Mouse (Mus musculus): ENCODE results near the gene Eva1a. TPM values are rescaled to one million over a fixed set of nuclear protein-coding genes. Genes with fewer than 3 reads are reported as not detected.

Gene Eva1a
- polyA plus RNA-seq, 2 experiments = 3.1 to 6.4 TPM

DNA sequence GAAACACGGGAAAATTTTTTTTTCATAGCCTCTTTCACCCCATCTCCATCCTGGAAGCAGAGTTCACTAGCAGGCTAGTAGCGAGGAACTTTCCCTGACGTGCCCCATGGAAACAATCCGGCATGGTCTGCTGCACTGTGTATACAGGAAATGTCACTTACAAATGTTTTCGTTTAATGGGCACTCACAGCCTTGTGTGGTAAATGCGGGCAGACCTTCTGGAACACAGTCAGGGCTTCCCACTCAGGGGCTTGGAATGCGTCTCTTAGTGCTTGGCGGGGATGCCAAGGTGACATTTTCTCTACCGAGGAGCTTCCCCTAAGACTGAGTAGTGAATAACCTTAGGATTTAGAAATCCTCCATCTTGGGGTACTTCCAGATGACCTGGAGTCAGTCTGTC is 87.0 kb downstream of the Eva1a start:
- Histone ChIP-seq H3K36me3 (replicated peaks; ENCODE audit: control insufficient read depth, insufficient read depth, low read depth) (no peaks in the 10 kb centered on the region), H3K4me1 (replicated peaks; ENCODE audit: control insufficient read depth in 2 of 2, insufficient read depth in 2 of 2, low read length in 1 of 2) (no peaks in the 10 kb centered on the region), H3K9ac (replicated peaks) (no peak overlapping the region), H3K27ac (no peak overlapping the region), H3K9me3 (ENCODE audit: control insufficient read depth, low read length) (no peaks in the 10 kb centered on the region; the same call in 1 of the 2 replicates), H3K27me3 (ENCODE audit: control insufficient read depth, insufficient read depth, low read length) (no peaks in the 10 kb centered on the region), H3K4me3 (ENCODE audit: insufficient read depth in 1 of 2, low read depth in 2 of 2, low read length in 2 of 2) (no peak overlapping the region), H3K4me2 (ENCODE audit: low read depth) (no peak overlapping the region)
- DNase-seq (ENCODE audit: low read depth in 3 of 3, low spot score in 3 of 3) (no peak), ATAC-seq (ENCODE audit: insufficient read depth) (no peak)
- 55% methylated on average over 9 of the region's 9 CpGs for WGBS (ENCODE audit: insufficient replicate concordance)
- no peak for TF ChIP-seq EP300 (IDR thresholded peaks at IDR 0.05; ENCODE audit: low read depth)
- no peak for TF ChIP-seq CTCF (IDR thresholded peaks at IDR 0.05; ENCODE audit: low read depth)

DNA sequence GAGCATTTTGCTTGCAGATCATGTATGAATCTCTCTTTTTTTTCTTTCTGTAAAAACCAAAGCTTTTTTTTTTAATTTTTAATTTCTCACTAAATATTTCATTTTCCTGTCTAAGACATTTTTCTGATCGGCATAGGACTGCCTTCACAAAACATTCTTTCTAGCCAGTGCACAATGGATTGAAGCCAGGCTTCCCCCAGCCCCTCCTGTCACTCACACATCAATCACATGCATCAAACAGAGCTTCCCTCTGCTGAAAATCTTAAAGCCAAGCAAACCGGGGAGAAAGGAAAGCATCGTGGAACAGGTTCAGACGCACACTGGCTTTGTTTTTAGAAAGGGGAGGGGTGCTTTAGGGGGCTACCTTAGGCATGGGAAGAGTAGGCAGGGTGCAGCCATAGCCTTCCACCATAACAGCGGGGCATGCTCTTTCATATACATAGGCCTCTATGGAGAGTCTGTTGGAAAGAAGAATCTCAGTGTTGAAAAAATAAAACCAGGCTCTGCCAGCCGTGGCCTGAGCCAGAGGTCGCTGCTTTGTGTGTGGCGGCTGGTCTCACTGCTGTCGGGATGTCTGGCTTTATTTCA is 88.9 kb downstream of the Eva1a start:
- no peaks in the 10 kb centered on the region for H3K27me3 ChIP-seq (ENCODE audit: control insufficient read depth, insufficient read depth, low read length)
- H3K27ac ChIP-seq = no peak overlapping the region
- no peaks in the 10 kb centered on the region; the same call in 1 of the 2 replicates for H3K9me3 ChIP-seq (ENCODE audit: control insufficient read depth, low read length)
- ATAC-seq (ENCODE audit: insufficient read depth) (no peak), DNase-seq (ENCODE audit: low read depth in 3 of 3, low spot score in 3 of 3) (no peak)
- no peak for TF ChIP-seq EP300 (IDR thresholded peaks at IDR 0.05; ENCODE audit: low read depth)
- no peak for TF ChIP-seq CTCF (IDR thresholded peaks at IDR 0.05; ENCODE audit: low read depth)
- WGBS (ENCODE audit: insufficient replicate concordance) = 58% methylated on average over 9 of the region's 9 CpGs
- no peak overlapping the region for H3K4me3 ChIP-seq (ENCODE audit: insufficient read depth in 1 of 2, low read depth in 2 of 2, low read length in 2 of 2)
- H3K36me3 ChIP-seq (replicated peaks; ENCODE audit: control insufficient read depth, insufficient read depth, low read depth) = no peaks in the 10 kb centered on the region
- H3K4me1 ChIP-seq (replicated peaks; ENCODE audit: control insufficient read depth in 2 of 2, insufficient read depth in 2 of 2, low read length in 1 of 2) = no peaks in the 10 kb centered on the region
- H3K4me2 ChIP-seq (ENCODE audit: low read depth) = no peak overlapping the region
- H3K9ac ChIP-seq (replicated peaks) = no peak overlapping the region

DNA sequence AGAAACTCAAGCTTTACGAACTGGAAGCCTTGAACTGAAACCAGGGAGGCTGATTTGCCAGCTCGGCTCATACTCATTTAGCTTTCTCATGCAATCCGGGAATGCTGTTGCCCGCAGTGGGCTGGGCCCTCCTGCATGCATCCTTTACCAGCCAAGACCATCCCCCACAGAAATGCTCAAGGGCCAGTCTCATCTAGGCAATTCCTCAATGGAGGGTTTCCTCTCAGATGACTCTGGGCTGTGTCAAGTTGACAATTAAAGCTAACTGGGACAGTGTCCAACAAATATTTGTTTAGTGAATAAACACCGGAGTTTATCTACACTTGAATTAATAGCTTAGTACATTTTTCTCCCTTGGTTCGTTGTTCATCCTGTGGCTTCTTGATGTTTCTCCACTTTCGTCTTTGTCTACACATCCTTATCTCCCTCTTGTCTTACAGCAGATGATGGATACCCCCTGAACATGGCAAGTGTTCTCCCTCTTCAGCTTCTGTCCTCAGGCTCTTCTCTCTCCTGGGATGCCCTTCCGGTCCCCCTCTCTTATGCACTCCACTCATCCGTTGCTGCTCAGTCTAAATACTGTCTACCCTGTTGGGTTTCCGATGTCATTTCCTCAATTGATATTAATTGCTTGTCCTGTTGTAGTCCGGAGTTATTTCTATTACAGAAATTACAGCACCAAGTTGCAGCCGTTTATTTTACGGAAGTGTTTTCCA is 92.2 kb downstream of the Eva1a start:
- H3K9ac ChIP-seq (replicated peaks) = no peak overlapping the region

DNA sequence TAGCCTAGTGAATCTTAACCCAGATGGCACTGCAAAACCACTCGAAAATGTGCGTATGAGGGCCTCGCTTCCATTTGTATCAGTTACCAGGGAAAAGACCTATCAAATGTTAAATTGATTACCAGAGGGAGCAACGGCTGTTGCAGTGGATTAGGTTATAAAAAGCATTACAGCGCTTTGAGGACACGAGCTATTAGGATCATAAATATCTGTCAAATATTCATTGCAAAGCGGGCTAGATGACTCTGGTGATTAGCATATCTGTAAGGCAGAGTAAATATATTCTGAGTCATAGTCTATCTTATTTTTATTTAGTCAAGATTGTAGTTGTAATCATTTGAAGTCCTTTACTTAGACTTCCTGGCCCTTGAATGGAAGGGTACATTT is 92.7 kb downstream of the Eva1a start:
- WGBS (ENCODE audit: insufficient replicate concordance) = 75% methylated on average over 7 of the region's 7 CpGs

More for the DNA sequence above, 92.2 kb downstream of the Eva1a start:
- no peaks in the 10 kb centered on the region for H3K27me3 ChIP-seq (ENCODE audit: control insufficient read depth, insufficient read depth, low read length)
- H3K9me3 ChIP-seq (ENCODE audit: control insufficient read depth, low read length) = no peaks in the 10 kb centered on the region
- no peak overlapping the region for H3K4me2 ChIP-seq (ENCODE audit: low read depth)
- TF ChIP-seq EP300 (IDR thresholded peaks at IDR 0.05; ENCODE audit: low read depth) = no peak
- TF ChIP-seq CTCF (IDR thresholded peaks at IDR 0.05; ENCODE audit: low read depth) = no peak
- DNase-seq (ENCODE audit: low read depth in 3 of 3, low spot score in 3 of 3) (no peak), ATAC-seq (ENCODE audit: insufficient read depth) (no peak)
- no peak overlapping the region for H3K4me3 ChIP-seq (ENCODE audit: insufficient read depth in 1 of 2, low read depth in 2 of 2, low read length in 2 of 2)
- H3K4me1 ChIP-seq (replicated peaks; ENCODE audit: control insufficient read depth in 2 of 2, insufficient read depth in 2 of 2, low read length in 1 of 2) = no peaks in the 10 kb centered on the region
- 64% methylated on average over 13 of the region's 13 CpGs for WGBS (ENCODE audit: insufficient replicate concordance)
- no peak overlapping the region for H3K27ac ChIP-seq
- H3K36me3 ChIP-seq (replicated peaks; ENCODE audit: control insufficient read depth, insufficient read depth, low read depth) = no peaks in the 10 kb centered on the region

DNA sequence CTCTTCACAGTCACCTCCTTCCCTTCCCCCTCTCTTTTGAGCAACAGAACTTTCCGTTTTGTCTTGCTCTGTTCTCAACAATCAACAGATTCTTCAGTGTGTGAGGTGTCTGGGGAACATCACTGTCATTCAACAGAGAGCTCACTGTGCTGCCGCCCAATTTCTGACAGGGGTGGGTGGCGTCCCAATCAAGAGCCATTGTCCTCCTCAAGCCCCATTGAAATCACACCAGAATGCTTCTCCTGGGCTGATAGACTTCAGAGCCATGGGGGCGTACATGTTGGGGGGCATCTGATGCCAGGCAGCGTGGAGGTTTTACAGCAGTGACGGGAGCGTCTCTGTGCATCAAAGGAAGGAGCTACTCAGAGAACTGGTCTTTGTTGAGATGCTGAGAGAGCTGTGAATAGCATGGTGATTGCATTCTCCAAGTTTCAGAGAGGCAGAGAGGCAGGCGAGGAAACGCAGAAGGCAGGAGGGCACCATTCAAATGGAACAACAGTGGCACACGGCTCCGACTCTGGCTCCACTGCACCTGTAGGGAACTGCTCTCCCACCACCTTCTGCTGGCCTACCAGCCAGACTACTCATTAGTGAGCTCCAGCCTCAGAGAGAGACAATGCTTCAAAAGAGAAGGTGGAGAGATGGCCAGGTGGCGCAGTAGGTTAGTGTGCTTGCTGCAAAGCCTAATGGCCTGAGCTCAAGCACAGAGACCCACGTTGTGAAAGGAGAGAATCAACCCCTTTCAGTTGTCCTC is 95.3 kb downstream of the Eva1a start:
- H3K9ac ChIP-seq (replicated peaks) = no peak overlapping the region
- no peaks in the 10 kb centered on the region for H3K36me3 ChIP-seq (replicated peaks; ENCODE audit: control insufficient read depth, insufficient read depth, low read depth)
- ATAC-seq (ENCODE audit: insufficient read depth) (no peak), DNase-seq (ENCODE audit: low read depth in 3 of 3, low spot score in 3 of 3) (no peak)
- no peak for TF ChIP-seq EP300 (IDR thresholded peaks at IDR 0.05; ENCODE audit: low read depth)
- no peak for TF ChIP-seq CTCF (IDR thresholded peaks at IDR 0.05; ENCODE audit: low read depth)
- no peaks in the 10 kb centered on the region for H3K27me3 ChIP-seq (ENCODE audit: control insufficient read depth, insufficient read depth, low read length)
- WGBS (ENCODE audit: insufficient replicate concordance) = 59% methylated on average over 13 of the region's 13 CpGs
- H3K9me3 ChIP-seq (ENCODE audit: control insufficient read depth, low read length) = no peaks in the 10 kb centered on the region
- H3K4me2 ChIP-seq (ENCODE audit: low read depth) = no peak overlapping the region
- no peak overlapping the region for H3K4me3 ChIP-seq (ENCODE audit: insufficient read depth in 1 of 2, low read depth in 2 of 2, low read length in 2 of 2)
- H3K4me1 ChIP-seq (replicated peaks; ENCODE audit: control insufficient read depth in 2 of 2, insufficient read depth in 2 of 2, low read length in 1 of 2) = no peaks in the 10 kb centered on the region
- no peak overlapping the region for H3K27ac ChIP-seq

More for the DNA sequence above, 92.7 kb downstream of the Eva1a start:
- DNase-seq (ENCODE audit: low read depth in 3 of 3, low spot score in 3 of 3) = no peak
- TF ChIP-seq EP300 (IDR thresholded peaks at IDR 0.05; ENCODE audit: low read depth) = no peak
- no peak for TF ChIP-seq CTCF (IDR thresholded peaks at IDR 0.05; ENCODE audit: low read depth)
- Histone ChIP-seq H3K4me1 (replicated peaks; ENCODE audit: control insufficient read depth in 2 of 2, insufficient read depth in 2 of 2, low read length in 1 of 2) (no peaks in the 10 kb centered on the region), H3K27ac (no peak overlapping the region), H3K4me2 (ENCODE audit: low read depth) (no peak overlapping the region), H3K9ac (replicated peaks) (no peak overlapping the region), H3K4me3 (ENCODE audit: insufficient read depth in 1 of 2, low read depth in 2 of 2, low read length in 2 of 2) (no peak overlapping the region), H3K36me3 (replicated peaks; ENCODE audit: control insufficient read depth, insufficient read depth, low read depth) (no peaks in the 10 kb centered on the region), H3K9me3 (ENCODE audit: control insufficient read depth, low read length) (no peaks in the 10 kb centered on the region), H3K27me3 (ENCODE audit: control insufficient read depth, insufficient read depth, low read length) (no peaks in the 10 kb centered on the region)
- no peak for ATAC-seq (ENCODE audit: insufficient read depth)

Other genes with a start within 250 kb of the Eva1a start
- gene Gcfc2, start 117.4 kb upstream of the Eva1a start, polyA plus RNA-seq (2012; rRNA removed) = 2.7 and 4.3 TPM in 2 replicates
- 2.5 and 3.1 TPM in 2 replicates for gene Gcfc2, start 117.4 kb upstream of the Eva1a start, polyA plus RNA-seq (2014; fragmentation: Nextera tagmentation; extraction: Ambion mirVana)
- 3.2 and 5.6 TPM in 2 replicates for gene Mrpl19, start 75.1 kb upstream of the Eva1a start, polyA plus RNA-seq (2012; rRNA removed)
- gene Mrpl19, start 75.1 kb upstream of the Eva1a start, polyA plus RNA-seq (2014; fragmentation: Nextera tagmentation; extraction: Ambion mirVana) = 18.8 and 19.4 TPM in 2 replicates